Mouse (Mus musculus) heart, postnatal 14 days (tissue): ENCODE data around the gene Trappc10. TPM values are rescaled to one million over a fixed set of nuclear protein-coding genes. Genes with fewer than 3 reads are reported as not detected.

Source experiments
- DNase-seq, 2 experiments: peaks; one replicate each; pipeline ENCODE4 v3.0.0; 2021 to 2022
- intact Hi-C: fragments of 180-260 bp; cut with DNase I; formaldehyde crosslinking; loops from one replicate; pipeline ENCODE4 v1.15.1; 2025
- total RNA-seq, 2 experiments: library from RNA; stranded (reverse); gene quantifications; 2 replicates each; pipeline ENCODE4 v1.2.3; 2021

Gene Trappc10
- total RNA-seq, 2 experiments from 2014 or later = 42.0 to 42.8 TPM

GRCm38 (mm10) chr10:78138812-78139523, 105.5 kb downstream of the Trappc10 start:
- intact Hi-C loops = no loop called here
- DNase-seq = peak; percentile 65 to 73

DNA sequence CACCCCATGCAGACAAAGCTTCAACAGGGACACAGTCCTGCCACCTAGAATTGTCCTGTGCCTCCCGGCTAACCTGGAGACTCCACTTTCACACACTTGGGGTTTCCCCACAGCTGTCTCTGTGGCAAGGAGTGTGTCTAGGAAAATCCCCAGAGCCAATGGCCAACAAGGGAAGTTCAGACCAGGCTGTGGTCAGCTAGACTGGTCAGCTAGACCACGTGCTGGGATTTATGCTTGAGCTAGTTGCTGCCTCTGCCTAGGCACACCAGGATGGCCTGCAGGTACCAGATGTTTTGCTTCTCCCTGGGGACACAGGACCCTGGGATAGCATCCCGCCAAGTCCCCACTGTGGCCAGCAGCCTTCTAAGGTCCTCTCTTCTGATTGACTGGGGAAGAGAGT, 107.2 kb downstream of the Trappc10 start:
- no peak for DNase-seq
- intact Hi-C loops = no loop called here

Other genes starting within 250 kb of the Trappc10 start
- gene Pfkl, start 234.6 kb downstream of the Trappc10 start, total RNA-seq = 100 to 1,000 TPM; 104 to 107 TPM
- gene Dnmt3l, start 202.7 kb downstream of the Trappc10 start, total RNA-seq = not detected
- under 1 TPM in 1 of 2 experiments, not detected in 1; 0.12 TPM for gene Aire, start 201.0 kb downstream of the Trappc10 start, total RNA-seq
- 1 to 10 TPM; 5.5 to 6.0 TPM for gene Icosl, start 175.3 kb downstream of the Trappc10 start, total RNA-seq
- 100 to 1,000 TPM; 380 to 389 TPM for gene D10Jhu81e, start 74.9 kb downstream of the Trappc10 start, total RNA-seq
- 1 to 10 TPM; 7.0 to 8.2 TPM for gene Pwp2, start 59.5 kb downstream of the Trappc10 start, total RNA-seq
- gene Agpat3, start 107.8 kb upstream of the Trappc10 start, total RNA-seq = 100 to 1,000 TPM; 246 to 265 TPM
- gene Rrp1, start 168.4 kb upstream of the Trappc10 start, total RNA-seq = 100 to 1,000 TPM in 1 of 2 experiments, 10 to 100 TPM in 1; 100.0 to 104 TPM
- 10 to 100 TPM; 31.2 to 36.3 TPM for gene Cstb, start 181.0 kb upstream of the Trappc10 start, total RNA-seq
- 10 to 100 TPM; 10.2 to 11.1 TPM for gene Pdxk, start 220.3 kb upstream of the Trappc10 start, total RNA-seq